Mouse (Mus musculus): ENCODE data around the gene Cd34. TPM values are rescaled to one million over a fixed set of nuclear protein-coding genes. Genes with fewer than 3 reads are reported as not detected.

Cd34 gene
- 36.7 and 40.4 TPM in 2 replicates for polyA plus RNA-seq (2016; fragmentation: Nextera tagmentation; extraction: Ambion mirVana)

DNA sequence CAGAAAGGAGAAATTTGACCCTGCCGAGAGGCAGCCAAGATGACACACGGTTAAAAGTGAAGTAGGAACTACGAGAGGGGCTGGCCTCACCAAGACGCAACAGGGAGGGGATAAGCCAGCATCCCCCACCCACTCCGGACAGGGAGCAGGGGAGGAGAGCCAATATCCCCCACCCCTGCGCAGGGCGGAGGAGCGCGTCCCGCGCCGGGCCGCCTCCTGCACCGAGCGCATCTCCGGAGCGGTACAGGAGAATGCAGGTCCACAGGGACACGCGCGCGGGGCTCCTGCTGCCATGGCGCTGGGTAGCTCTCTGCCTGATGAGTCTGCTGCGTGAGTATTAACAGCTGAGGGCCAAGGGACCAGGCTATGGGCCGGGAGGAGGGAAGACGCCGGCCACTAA, at the start of gene Cd34:
Gene Cd34 (plus strand): TSS at position 105 of the 400 bp plus-strand sequence.
- peak; percentile 73 for ATAC-seq (ENCODE audit: low FRiP score, low read depth)
- peaks cover 22% of the 10 kb centered on the region for H3K27me3 ChIP-seq
- H3K27ac ChIP-seq (replicated peaks): no peak within 1 kb of the TSS
- peak within 1 kb of the TSS; percentile 40 for H3K4me3 ChIP-seq
- no peaks in the 10 kb centered on the region for H3K4me1 ChIP-seq
- H3K36me3 ChIP-seq: no peaks in the 10 kb centered on the region
- H3K9me3 ChIP-seq: no peaks in the 10 kb centered on the region
- peak within 1 kb of the TSS; percentile 66 for H3K4me2 ChIP-seq (replicated peaks)
- H3K9ac ChIP-seq (replicated peaks): no peak within 1 kb of the TSS
- under 1% methylated on average over 26 of the region's 26 CpGs for WGBS

DNA sequence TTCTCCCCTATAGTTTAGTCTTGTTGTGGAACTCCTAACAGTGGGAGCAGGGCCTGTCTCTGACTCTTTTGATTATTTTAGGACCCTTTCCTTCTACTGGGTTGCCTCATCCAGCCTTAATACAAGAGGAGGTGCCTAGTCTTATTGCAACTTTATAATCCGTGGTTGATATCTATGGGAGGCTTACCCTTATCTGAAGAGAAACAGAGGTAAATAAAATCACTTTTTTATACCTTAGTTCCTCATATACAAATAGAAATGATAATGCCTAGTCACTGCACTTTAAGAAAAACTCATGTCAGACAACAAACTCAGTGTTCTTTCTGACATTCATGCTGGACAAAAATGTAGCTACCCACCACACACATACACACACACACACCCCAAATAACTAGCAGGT, 44.1 kb upstream of the Cd34 start:
- Histone ChIP-seq H3K9ac (replicated peaks) (no peak overlapping the region), H3K4me3 (no peak overlapping the region), H3K9me3 (no peaks in the 10 kb centered on the region), H3K4me1 (no peaks in the 10 kb centered on the region), H3K27me3 (no peaks in the 10 kb centered on the region), H3K4me2 (replicated peaks) (no peak overlapping the region), H3K27ac (replicated peaks) (no peak overlapping the region), H3K36me3 (no peaks in the 10 kb centered on the region)
- WGBS: 64% methylated on average over 1 of the region's 1 CpGs
- ATAC-seq (ENCODE audit: low FRiP score, low read depth): no peak

DNA sequence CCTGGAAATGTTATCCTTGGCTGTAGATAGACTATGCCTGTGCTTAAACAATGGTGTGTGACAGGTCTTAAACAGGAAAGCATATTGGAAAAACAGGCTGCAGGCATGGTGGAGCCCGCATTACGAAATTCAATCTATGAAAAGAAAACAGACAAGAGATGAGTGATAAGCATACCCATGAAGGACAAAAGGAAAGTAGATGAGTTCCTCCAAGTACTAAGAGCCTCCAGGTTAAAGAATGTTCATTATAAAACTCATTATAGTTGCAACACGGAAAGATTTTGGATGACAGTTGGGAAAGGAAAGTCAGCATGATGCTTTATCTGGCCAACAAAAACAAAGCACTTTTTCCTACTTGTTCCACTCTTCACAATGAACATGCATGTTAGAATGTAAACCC, 43.3 kb upstream of the Cd34 start:
- no peak overlapping the region for H3K9ac ChIP-seq (replicated peaks)
- no peak overlapping the region for H3K4me3 ChIP-seq
- H3K27me3 ChIP-seq: no peaks in the 10 kb centered on the region
- 87% methylated on average over 3 of the region's 3 CpGs for WGBS
- no peak overlapping the region for H3K4me2 ChIP-seq (replicated peaks)
- H3K36me3 ChIP-seq: no peaks in the 10 kb centered on the region
- no peak overlapping the region for H3K27ac ChIP-seq (replicated peaks)
- H3K4me1 ChIP-seq: no peaks in the 10 kb centered on the region
- no peak for ATAC-seq (ENCODE audit: low FRiP score, low read depth)
- H3K9me3 ChIP-seq: no peaks in the 10 kb centered on the region

DNA sequence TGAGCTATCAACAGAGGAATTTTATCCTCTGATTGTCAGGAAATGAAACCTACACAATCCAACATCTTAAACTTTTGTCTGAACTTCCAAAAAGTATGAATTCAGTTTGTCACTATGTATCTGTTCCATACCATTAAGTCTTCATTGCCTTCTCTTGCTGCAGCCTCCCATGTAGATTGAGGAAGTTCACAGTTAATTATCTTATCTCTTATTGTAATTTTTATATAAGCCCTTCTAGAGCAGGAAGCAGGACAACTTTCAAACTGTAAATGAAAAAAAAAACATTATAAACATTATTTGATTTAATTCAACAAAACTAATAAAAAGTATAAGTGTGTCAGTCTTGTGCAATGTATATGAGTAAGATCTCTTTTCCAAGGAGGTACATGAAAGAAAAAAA, 37.5 kb upstream of the Cd34 start:
- H3K27ac ChIP-seq (replicated peaks): no peak overlapping the region
- H3K9me3 ChIP-seq: no peaks in the 10 kb centered on the region
- H3K36me3 ChIP-seq: no peaks in the 10 kb centered on the region
- H3K4me1 ChIP-seq: no peaks in the 10 kb centered on the region
- no peak overlapping the region for H3K9ac ChIP-seq (replicated peaks)
- no peak overlapping the region for H3K4me2 ChIP-seq (replicated peaks)
- H3K4me3 ChIP-seq: no peak overlapping the region
- no peaks in the 10 kb centered on the region for H3K27me3 ChIP-seq
- no peak for ATAC-seq (ENCODE audit: low FRiP score, low read depth)

DNA sequence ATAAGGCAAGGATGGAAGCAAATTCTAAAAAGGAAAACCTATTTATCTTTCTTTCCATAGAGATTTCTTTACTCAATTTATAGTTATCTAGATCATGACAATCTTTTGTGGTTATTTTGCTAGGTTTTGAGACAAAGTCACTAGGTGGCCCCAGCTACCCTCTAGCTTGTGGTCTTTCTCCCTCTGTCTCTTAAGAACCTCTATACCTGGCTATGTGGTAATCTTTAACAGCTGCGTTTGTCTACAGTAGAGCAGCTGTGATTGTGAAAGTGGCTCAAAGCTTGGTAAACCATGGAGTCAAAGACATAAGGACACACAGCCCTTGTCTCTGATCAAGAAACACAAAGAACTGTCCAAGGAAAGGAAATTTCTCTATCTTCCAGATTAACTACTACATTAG, 36.8 kb upstream of the Cd34 start:
- H3K27ac ChIP-seq (replicated peaks): no peak overlapping the region
- H3K9me3 ChIP-seq: no peaks in the 10 kb centered on the region
- H3K4me2 ChIP-seq (replicated peaks): no peak overlapping the region
- WGBS: 84% methylated on average over 1 of the region's 1 CpGs
- H3K9ac ChIP-seq (replicated peaks): no peak overlapping the region
- H3K4me1 ChIP-seq: no peaks in the 10 kb centered on the region
- H3K4me3 ChIP-seq: no peak overlapping the region
- ATAC-seq (ENCODE audit: low FRiP score, low read depth): no peak
- H3K27me3 ChIP-seq: no peaks in the 10 kb centered on the region
- no peaks in the 10 kb centered on the region for H3K36me3 ChIP-seq

DNA sequence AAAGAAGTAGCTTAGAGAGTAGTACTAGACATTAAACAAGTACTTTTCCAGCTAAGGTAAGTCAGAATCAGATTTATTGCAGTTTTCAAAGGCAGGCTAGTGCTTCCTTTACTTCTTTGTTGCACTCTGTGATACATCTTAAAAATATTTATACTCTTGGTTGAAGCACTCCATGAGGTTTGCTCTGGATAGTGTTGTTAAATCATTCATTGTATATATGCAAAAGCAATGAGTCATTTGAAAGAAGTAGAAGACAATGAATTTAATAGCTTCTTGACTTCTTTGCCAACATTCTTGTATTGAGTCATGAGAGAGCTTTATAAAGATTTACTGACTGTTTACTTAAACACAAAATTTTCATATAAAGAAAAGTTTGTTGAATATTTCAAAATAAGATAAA, 29.7 kb upstream of the Cd34 start:
- ATAC-seq (ENCODE audit: low FRiP score, low read depth): no peak
- H3K9ac ChIP-seq (replicated peaks): no peak overlapping the region
- H3K4me3 ChIP-seq: no peak overlapping the region
- no peaks in the 10 kb centered on the region for H3K36me3 ChIP-seq
- no peak overlapping the region for H3K27ac ChIP-seq (replicated peaks)
- no peaks in the 10 kb centered on the region for H3K4me1 ChIP-seq
- H3K9me3 ChIP-seq: no peaks in the 10 kb centered on the region
- no peak overlapping the region for H3K4me2 ChIP-seq (replicated peaks)
- H3K27me3 ChIP-seq: no peaks in the 10 kb centered on the region

DNA sequence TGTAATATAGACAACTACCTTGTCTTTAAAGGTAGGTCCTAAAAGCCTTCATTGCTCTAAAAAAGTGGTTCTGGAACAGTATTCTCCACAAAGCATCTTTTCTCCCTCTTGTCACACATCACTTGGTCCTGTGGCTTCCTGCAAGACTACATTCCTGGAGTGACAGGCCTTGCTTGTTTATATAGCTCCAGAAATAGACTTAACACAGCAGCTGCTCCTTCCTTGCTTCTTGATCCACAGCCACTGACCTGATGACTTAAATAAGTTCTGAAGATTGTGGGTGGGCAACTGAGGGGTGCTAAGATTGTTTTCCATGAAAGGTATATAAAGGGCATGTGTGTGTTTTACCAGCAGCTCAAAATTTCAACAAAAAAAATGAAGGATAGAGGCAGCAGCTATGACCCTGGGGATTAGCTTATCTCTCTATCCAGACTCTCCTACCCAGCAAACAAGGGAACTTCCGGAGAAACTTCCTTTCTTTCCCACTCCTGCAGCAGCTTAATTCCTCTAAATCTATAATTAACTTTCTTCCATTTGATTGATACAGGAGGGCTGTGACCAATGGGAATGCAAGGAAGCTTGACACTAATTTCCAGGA, 12.8 kb upstream of the Cd34 start:
- no peak overlapping the region for H3K4me2 ChIP-seq (replicated peaks)
- H3K27me3 ChIP-seq: no peaks in the 10 kb centered on the region
- no peaks in the 10 kb centered on the region for H3K9me3 ChIP-seq
- H3K36me3 ChIP-seq: no peaks in the 10 kb centered on the region
- H3K4me3 ChIP-seq: no peak overlapping the region
- ATAC-seq (ENCODE audit: low FRiP score, low read depth): no peak
- no peak overlapping the region for H3K27ac ChIP-seq (replicated peaks)
- no peaks in the 10 kb centered on the region for H3K4me1 ChIP-seq
- no peak overlapping the region for H3K9ac ChIP-seq (replicated peaks)
- WGBS: 61% methylated on average over 1 of the region's 1 CpGs

DNA sequence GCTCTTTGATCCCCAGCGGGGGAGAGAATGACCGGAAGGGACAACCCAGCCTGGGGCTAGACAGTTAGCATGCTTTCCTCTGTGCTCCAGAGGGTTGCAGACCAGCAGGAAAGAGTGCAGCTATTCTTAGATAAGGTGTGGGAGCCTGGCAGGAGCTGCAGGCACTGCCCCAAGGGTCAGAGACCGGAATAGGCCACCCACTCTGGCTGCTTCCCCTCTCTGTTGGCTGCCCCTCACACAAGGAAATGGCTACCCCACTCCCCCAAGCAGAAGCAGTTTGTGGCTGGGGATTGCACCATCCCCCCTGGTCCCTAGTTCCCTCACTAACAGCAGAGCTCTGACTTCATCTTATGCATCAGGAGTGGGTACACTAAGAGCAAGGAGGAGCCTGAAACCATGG, 10.7 kb upstream of the Cd34 start:
- WGBS: 68% methylated on average over 3 of the region's 3 CpGs
- H3K9ac ChIP-seq (replicated peaks): no peak overlapping the region
- H3K4me2 ChIP-seq (replicated peaks): no peak overlapping the region
- H3K4me3 ChIP-seq: no peak overlapping the region
- H3K36me3 ChIP-seq: no peaks in the 10 kb centered on the region
- H3K27ac ChIP-seq (replicated peaks): no peak overlapping the region
- no peaks in the 10 kb centered on the region for H3K27me3 ChIP-seq
- no peak for ATAC-seq (ENCODE audit: low FRiP score, low read depth)
- no peaks in the 10 kb centered on the region for H3K9me3 ChIP-seq
- H3K4me1 ChIP-seq: no peaks in the 10 kb centered on the region

DNA sequence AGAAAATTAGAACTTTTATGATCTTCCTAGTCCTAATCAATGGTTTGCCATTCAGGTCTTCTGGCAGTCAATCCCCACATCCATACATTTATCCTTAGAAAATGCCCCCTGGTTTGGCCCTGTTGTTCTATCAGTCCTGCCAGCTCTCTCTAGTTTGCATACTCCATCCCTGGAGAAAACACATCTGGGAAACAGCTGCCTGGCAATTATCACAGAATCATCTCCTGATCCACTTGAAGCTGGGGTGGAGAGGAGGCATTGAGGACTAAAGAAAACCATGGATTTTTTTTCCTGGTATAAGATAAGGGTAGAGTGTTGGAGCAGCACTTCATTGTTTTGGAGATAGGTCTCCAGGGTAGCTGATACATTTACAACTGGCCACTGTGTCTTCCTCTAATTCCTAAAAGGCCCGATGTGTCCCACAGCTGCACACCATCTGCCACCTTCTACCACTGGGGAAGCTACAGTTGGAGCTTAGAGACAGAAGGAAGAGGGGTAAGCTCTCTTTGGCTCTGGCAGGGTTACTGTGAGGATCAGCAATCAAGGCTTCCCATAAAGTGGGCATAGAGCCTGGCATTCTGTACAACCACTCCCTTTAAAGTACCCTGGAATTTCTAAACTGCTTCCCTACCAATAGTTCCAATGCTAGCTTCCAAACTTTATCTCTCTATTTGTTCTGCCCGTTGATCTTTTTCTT, 9.2 kb upstream of the Cd34 start:
- Histone ChIP-seq H3K27ac (replicated peaks) (no peak overlapping the region), H3K4me1 (no peaks in the 10 kb centered on the region), H3K9me3 (no peaks in the 10 kb centered on the region), H3K9ac (replicated peaks) (no peak overlapping the region), H3K36me3 (no peaks in the 10 kb centered on the region), H3K4me3 (no peak overlapping the region), H3K4me2 (replicated peaks) (no peak overlapping the region), H3K27me3 (no peaks in the 10 kb centered on the region)
- ATAC-seq (ENCODE audit: low FRiP score, low read depth): no peak
- WGBS: 72% methylated on average over 2 of the region's 2 CpGs

DNA sequence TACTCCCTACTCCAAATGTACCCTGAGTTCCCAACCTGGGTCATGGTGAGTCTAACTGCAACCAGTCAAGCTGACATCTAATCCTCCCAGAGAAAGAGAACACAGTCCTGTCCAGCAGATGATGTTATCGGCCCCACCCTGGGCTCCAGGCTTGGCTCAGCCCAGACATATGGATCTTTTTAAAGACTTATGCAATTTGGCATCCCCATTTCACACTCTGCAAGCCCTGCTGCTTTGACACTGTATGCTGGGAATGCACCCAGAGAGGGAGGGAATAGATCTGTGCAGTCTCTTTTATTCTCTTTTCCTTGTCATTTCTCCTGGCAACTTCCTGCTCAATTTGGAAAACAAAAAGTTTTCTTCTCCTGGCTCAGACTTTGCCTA, 8.7 kb upstream of the Cd34 start:
- Histone ChIP-seq H3K4me1 (no peaks in the 10 kb centered on the region), H3K9me3 (no peaks in the 10 kb centered on the region), H3K4me3 (no peak overlapping the region), H3K27ac (replicated peaks) (no peak overlapping the region), H3K4me2 (replicated peaks) (no peak overlapping the region), H3K9ac (replicated peaks) (no peak overlapping the region), H3K27me3 (no peaks in the 10 kb centered on the region), H3K36me3 (no peaks in the 10 kb centered on the region)
- no peak for ATAC-seq (ENCODE audit: low FRiP score, low read depth)
- 70% methylated on average over 1 of the region's 1 CpGs for WGBS

DNA sequence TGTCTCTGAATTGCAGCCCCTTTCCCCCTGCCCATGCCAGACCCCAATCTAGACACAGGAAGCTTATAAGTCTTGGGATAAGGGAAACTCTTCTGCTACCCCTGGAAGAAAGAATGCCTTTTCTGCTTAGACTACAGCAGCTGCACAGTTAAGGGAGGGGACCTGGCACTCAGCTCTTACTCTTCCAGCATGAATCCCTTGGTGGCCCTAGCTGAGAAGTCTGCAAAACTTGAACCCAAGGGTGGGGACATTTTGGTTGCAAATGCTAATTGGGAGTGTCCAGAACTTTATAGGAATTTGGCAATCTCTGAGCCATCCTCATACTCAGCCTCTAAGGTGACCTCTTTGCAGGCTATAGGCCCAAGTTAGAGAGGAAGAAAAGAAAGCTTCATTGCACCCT, 7.9 kb upstream of the Cd34 start:
- Histone ChIP-seq H3K4me1 (no peaks in the 10 kb centered on the region), H3K4me2 (replicated peaks) (no peak overlapping the region), H3K36me3 (no peaks in the 10 kb centered on the region), H3K27ac (replicated peaks) (no peak overlapping the region), H3K4me3 (no peak overlapping the region), H3K9ac (replicated peaks) (no peak overlapping the region), H3K27me3 (no peaks in the 10 kb centered on the region), H3K9me3 (no peaks in the 10 kb centered on the region)
- no peak for ATAC-seq (ENCODE audit: low FRiP score, low read depth)

DNA sequence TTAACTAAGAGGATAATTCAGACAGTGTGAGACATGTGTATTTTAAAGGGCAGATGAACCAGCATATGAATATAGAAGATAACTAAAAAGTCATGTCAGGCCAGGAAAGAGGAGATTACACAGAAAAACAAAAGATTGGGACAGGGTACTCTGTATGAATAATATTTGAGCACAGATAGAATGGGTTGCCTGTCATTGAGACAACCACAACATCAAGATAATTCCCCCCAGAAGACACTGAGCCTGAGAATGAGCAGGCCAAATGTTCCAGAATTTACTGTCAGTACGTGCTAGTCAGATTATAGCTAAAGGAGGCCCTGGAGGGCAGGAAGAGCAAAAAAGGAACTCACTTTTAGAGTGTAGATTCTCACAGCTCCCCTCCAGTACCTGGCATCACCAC, 3.3 kb upstream of the Cd34 start:
- Histone ChIP-seq H3K27me3 (peaks cover 22% of the 10 kb centered on the region), H3K27ac (replicated peaks) (no peak overlapping the region), H3K4me2 (replicated peaks) (no peak overlapping the region), H3K4me1 (no peaks in the 10 kb centered on the region), H3K9ac (replicated peaks) (no peak overlapping the region), H3K36me3 (no peaks in the 10 kb centered on the region), H3K9me3 (no peaks in the 10 kb centered on the region), H3K4me3 (no peak overlapping the region)
- no peak for ATAC-seq (ENCODE audit: low FRiP score, low read depth)
- WGBS: 57% methylated on average over 1 of the region's 1 CpGs

DNA sequence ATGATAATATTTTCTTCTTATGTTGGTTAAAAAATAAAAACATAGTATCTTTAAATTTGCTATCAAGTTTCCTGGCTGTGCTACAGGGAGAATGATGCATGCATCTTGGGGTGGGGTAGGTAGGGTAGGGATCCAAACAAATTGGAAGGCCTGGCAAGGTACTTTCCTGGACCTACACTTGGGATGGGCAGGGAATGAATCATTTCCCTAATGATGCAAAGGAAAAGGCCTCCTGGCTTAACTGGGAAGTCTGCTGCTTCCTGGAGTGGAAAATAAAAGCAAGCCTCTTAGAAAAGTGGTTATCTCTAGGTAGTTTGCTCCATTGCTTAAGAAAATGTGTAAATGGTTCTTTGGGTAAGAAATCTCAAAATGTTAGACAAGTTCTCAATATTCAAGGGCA, 2.9 kb downstream of the Cd34 start:
- no peaks in the 10 kb centered on the region for H3K4me1 ChIP-seq
- no peaks in the 10 kb centered on the region for H3K36me3 ChIP-seq
- H3K27ac ChIP-seq (replicated peaks): no peak overlapping the region
- no peak overlapping the region for H3K4me2 ChIP-seq (replicated peaks)
- H3K9me3 ChIP-seq: no peaks in the 10 kb centered on the region
- no peak overlapping the region for H3K9ac ChIP-seq (replicated peaks)
- peaks cover 22% of the 10 kb centered on the region for H3K27me3 ChIP-seq
- no peak overlapping the region for H3K4me3 ChIP-seq
- ATAC-seq (ENCODE audit: low FRiP score, low read depth): no peak
